Mouse (Mus musculus) embryonic fibroblast, embryonic 13.5 days (primary cell): ENCODE results near the gene Nat8l.

Experiments
- CTCF ChIP-seq: IDR thresholded peaks from 2 replicates; pipeline ENCODE4 v1.5.1; 2011; ENCODE audit warnings: mild to moderate bottlenecking, control low read depth, low read length, moderate library complexity, borderline replicate concordance; ENCODE audit not compliant: insufficient read depth
- POLR2A ChIP-seq: IDR thresholded peaks from 2 replicates; pipeline ENCODE4 v1.6.1; 2011; ENCODE audit warnings: low read depth, mild to moderate bottlenecking, control low read depth, low read length, moderate library complexity

- TF ChIP-seq CTCF (no peak), POLR2A (no peak)
Observed at GRCm38 (mm10) chr5:34006832-34007231, 11.0 kb downstream of the Nat8l start.
